Mouse (Mus musculus) CH12.LX (cell line): ENCODE data around the gene Mov10l1. TPM values are rescaled to one million over a fixed set of nuclear protein-coding genes. Genes with fewer than 3 reads are reported as not detected.

Source experiments
- DNase-seq: peaks from one replicate; pipeline ENCODE4 v3.0.0-alpha.2; 2013; ENCODE audit errors: extremely low read depth
- H3K27ac ChIP-seq: 2 replicates; pipeline ENCODE4 v1.5.1; 2012; ENCODE audit warnings: low read depth, mild to moderate bottlenecking, control low read depth, moderate library complexity; ENCODE audit not compliant: insufficient read depth
- H3K27me3 ChIP-seq: replicated peaks from 2 replicates; pipeline ENCODE3; 2012; ENCODE audit warnings: inconsistent platforms
- H3K36me3 ChIP-seq, 2 experiments: replicated peaks in 1 of 2; 2 replicates each; pipeline versions ENCODE3 to v1.6.1; 2012; ENCODE audit warnings: inconsistent platforms in 1 of 2, low read length in 1 of 2, mild to moderate bottlenecking in 1 of 2, mixed read lengths in 1 of 2, moderate library complexity in 1 of 2; ENCODE audit not compliant: control insufficient read depth in 1 of 2, insufficient read depth in 1 of 2
- H3K4me1 ChIP-seq, 2 experiments: 2 replicates each; pipeline ENCODE4 v1.6.1; 2012; ENCODE audit warnings: inconsistent platforms in 1 of 2, moderate library complexity in 1 of 2; ENCODE audit not compliant: insufficient read depth in 2 of 2, control insufficient read depth in 1 of 2
- H3K4me2 ChIP-seq: 2 replicates; pipeline ENCODE4 v1.6.1; 2012; ENCODE audit warnings: low read depth, mild to moderate bottlenecking, control low read depth; ENCODE audit not compliant: poor library complexity, insufficient read depth, severe bottlenecking
- H3K4me3 ChIP-seq, 3 experiments: fragments of 150-350 bp in 1 of 3; sonication (generic) in 1 of 3; replicated peaks in 1 of 3; 2 replicates each; pipeline versions ENCODE3 to v1.5.1; 2011 to 2012; ENCODE audit warnings: low read depth in 2 of 3, low read length in 2 of 3, mild to moderate bottlenecking in 2 of 3, moderate library complexity in 2 of 3, control low read depth in 1 of 3, improper control_type of control experiment in 1 of 3, inconsistent platforms in 1 of 3, mixed read lengths in 1 of 3; ENCODE audit not compliant: poor library complexity in 1 of 3
- H3K79me2 ChIP-seq: replicated peaks from 2 replicates; pipeline ENCODE4 v1.6.1; 2012; ENCODE audit warnings: mild to moderate bottlenecking, moderate library complexity; ENCODE audit not compliant: control insufficient read depth, poor library complexity, insufficient read depth, severe bottlenecking; ENCODE audit errors: extremely low read depth
- H3K9ac ChIP-seq: 2 replicates; pipeline ENCODE4 v1.6.1; 2012; ENCODE audit warnings: low read depth, mild to moderate bottlenecking, control low read depth, moderate library complexity; ENCODE audit not compliant: insufficient read depth
- H3K9me3 ChIP-seq: replicated peaks from 2 replicates; pipeline ENCODE3; 2012; ENCODE audit warnings: low read length, inconsistent platforms, mixed read lengths
- CHD1 ChIP-seq: IDR thresholded peaks from 2 replicates; pipeline ENCODE4 v1.6.1; 2012; ENCODE audit warnings: low read depth, low read length, improper control_type of control experiment, inconsistent platforms
- CHD2 ChIP-seq: IDR thresholded peaks from 2 replicates; pipeline ENCODE4 v1.6.1; 2011; ENCODE audit warnings: low read length, improper control_type of control experiment
- E2F4 ChIP-seq: IDR thresholded peaks from 2 replicates; pipeline ENCODE4 v1.6.1; 2011; ENCODE audit warnings: low read depth, low read length, improper control_type of control experiment; ENCODE audit not compliant: insufficient replicate concordance
- ELF1 ChIP-seq: IDR thresholded peaks from 2 replicates; pipeline ENCODE4 v1.6.1; 2014; ENCODE audit warnings: low read depth, mild to moderate bottlenecking, inconsistent platforms, low read length, improper control_type of control experiment
- EP300 ChIP-seq: IDR thresholded peaks from 2 replicates; pipeline ENCODE4 v1.6.1; 2011; ENCODE audit warnings: low read length, improper control_type of control experiment
- ETS1 ChIP-seq: conservative IDR thresholded peaks from 2 replicates; pipeline ENCODE4 v1.6.1; 2012; ENCODE audit warnings: low read depth, mild to moderate bottlenecking, inconsistent platforms, low read length, improper control_type of control experiment, moderate library complexity
- HCFC1 ChIP-seq: IDR thresholded peaks from 2 replicates; pipeline ENCODE4 v1.6.1; 2012; ENCODE audit warnings: low read depth, mild to moderate bottlenecking, inconsistent platforms, low read length, improper control_type of control experiment
- IRF4 ChIP-seq: IDR thresholded peaks from 2 replicates; pipeline ENCODE4 v1.6.1; 2014; ENCODE audit warnings: low read depth, mild to moderate bottlenecking, inconsistent platforms, low read length, improper control_type of control experiment
- JUN ChIP-seq: IDR thresholded peaks from 2 replicates; pipeline ENCODE4 v1.6.1; 2011; ENCODE audit warnings: low read depth, mild to moderate bottlenecking, low read length, improper control_type of control experiment, moderate library complexity; ENCODE audit not compliant: insufficient read depth
- JUND ChIP-seq: conservative IDR thresholded peaks from 2 replicates; pipeline ENCODE4 v1.6.1; 2011; ENCODE audit warnings: low read depth, low read length, improper control_type of control experiment
- KAT2A ChIP-seq: IDR thresholded peaks from 2 replicates; pipeline ENCODE4 v1.6.1; 2012; ENCODE audit warnings: low read length, improper control_type of control experiment, inconsistent platforms; ENCODE audit not compliant: insufficient replicate concordance
- MAFK ChIP-seq: IDR thresholded peaks from 2 replicates; pipeline ENCODE4 v1.6.1; 2011; ENCODE audit warnings: low read length, improper control_type of control experiment; ENCODE audit not compliant: insufficient replicate concordance
- MAX ChIP-seq: IDR thresholded peaks from 2 replicates; pipeline ENCODE4 v1.6.1; 2011; ENCODE audit warnings: low read length, improper control_type of control experiment
- MEF2A ChIP-seq: IDR thresholded peaks from 2 replicates; pipeline ENCODE4 v1.6.1; 2014; ENCODE audit warnings: low read depth, mild to moderate bottlenecking, inconsistent platforms, low read length, improper control_type of control experiment, borderline replicate concordance
- MXI1 ChIP-seq: IDR thresholded peaks from 2 replicates; pipeline ENCODE4 v1.6.1; 2011; ENCODE audit warnings: mild to moderate bottlenecking, low read depth, low read length, improper control_type of control experiment
- MYC ChIP-seq: IDR thresholded peaks from 2 replicates; pipeline ENCODE4 v1.6.1; 2011; ENCODE audit warnings: low read depth, mild to moderate bottlenecking, improper control_type of control experiment, low read length
- NELFE ChIP-seq: IDR thresholded peaks from 2 replicates; pipeline ENCODE4 v1.6.1; 2011; ENCODE audit warnings: low read depth, low read length, improper control_type of control experiment
- PAX5 ChIP-seq: IDR thresholded peaks from 2 replicates; pipeline ENCODE4 v1.6.1; 2012; ENCODE audit warnings: low read length, inconsistent platforms, mixed read lengths
- POLR2A ChIP-seq: IDR thresholded peaks from 2 replicates; pipeline ENCODE4 v1.6.1; 2011; ENCODE audit warnings: low read depth, mild to moderate bottlenecking, improper control_type of control experiment, low read length
- POLR2AphosphoS2 ChIP-seq: IDR thresholded peaks from 2 replicates; pipeline ENCODE4 v1.6.1; 2011; ENCODE audit warnings: low read depth, low read length, improper control_type of control experiment
- RCOR1 ChIP-seq: conservative IDR thresholded peaks from 2 replicates; pipeline ENCODE4 v1.6.1; 2012; ENCODE audit warnings: low read depth, mild to moderate bottlenecking, inconsistent platforms, low read length, improper control_type of control experiment
- SIN3A ChIP-seq: IDR thresholded peaks from 2 replicates; pipeline ENCODE4 v1.6.1; 2012; ENCODE audit warnings: low read length, improper control_type of control experiment, inconsistent platforms
- SMC3 ChIP-seq: IDR thresholded peaks from 2 replicates; pipeline ENCODE4 v1.6.1; 2011; ENCODE audit warnings: low read depth, low read length, improper control_type of control experiment
- TBP ChIP-seq: conservative IDR thresholded peaks from 2 replicates; pipeline ENCODE4 v1.6.1; 2011; ENCODE audit warnings: low read depth, low read length, improper control_type of control experiment
- TCF12 ChIP-seq: IDR thresholded peaks from 2 replicates; pipeline ENCODE4 v1.6.1; 2014; ENCODE audit warnings: low read depth, mild to moderate bottlenecking, inconsistent platforms, low read length, improper control_type of control experiment
- UBTF ChIP-seq: IDR thresholded peaks from 2 replicates; pipeline ENCODE4 v1.6.1; 2012; ENCODE audit warnings: low read depth, mild to moderate bottlenecking, inconsistent platforms, low read length, improper control_type of control experiment, moderate library complexity
- USF1 ChIP-seq: IDR thresholded peaks from 2 replicates; pipeline ENCODE4 v1.6.1; 2014; ENCODE audit warnings: low read depth, mild to moderate bottlenecking, inconsistent platforms, low read length, improper control_type of control experiment
- USF2 ChIP-seq: conservative IDR thresholded peaks from 2 replicates; pipeline ENCODE4 v1.6.1; 2011; ENCODE audit warnings: low read depth, low read length, improper control_type of control experiment
- ZC3H11A ChIP-seq: IDR thresholded peaks from 2 replicates; pipeline ENCODE4 v1.6.1; 2012; ENCODE audit warnings: low read depth, mild to moderate bottlenecking, inconsistent platforms, low read length, improper control_type of control experiment
- ZMIZ1 ChIP-seq: IDR thresholded peaks from 2 replicates; pipeline ENCODE4 v1.6.1; 2012; ENCODE audit warnings: low read depth, mild to moderate bottlenecking, inconsistent platforms, low read length, improper control_type of control experiment
- ZNF384 ChIP-seq: IDR thresholded peaks from 2 replicates; pipeline ENCODE4 v1.6.1; 2012; ENCODE audit warnings: low read depth, low read length, improper control_type of control experiment, inconsistent platforms
- dilution Hi-C: fragments of 300-500 bp; cut with MboI; formaldehyde crosslinking; loops from 2 replicates; pipeline ENCODE4 v1.14.3; 2020; ENCODE audit warnings: low sequenced_read_pairs; ENCODE audit not compliant: extremely low pct_unique_long_range_greater_than_20kb, extremely low pct_ligation_motif_present
- in situ Hi-C: fragments of 300-500 bp; cut with MboI; formaldehyde crosslinking; loops from 3 replicates; pipeline ENCODE4 v1.14.3; 2019; ENCODE audit warnings: low sequenced_read_pairs, low pct_ligation_motif_present, low pct_unique_long_range_greater_than_20kb, mixed read lengths
- polyA plus RNA-seq: library from polyadenylated mRNA; unstranded; fragments of >175 nt; gene quantifications from 2 replicates; pipeline ENCODE4 v1.2.1, GENCODE M21; 2012; ENCODE audit warnings: low read depth; ENCODE audit not compliant: insufficient read length
- total RNA-seq, 2 experiments: library from RNA; depleted of rRNA; stranded (reverse); fragments of 300-350 nt in 1 of 2; fragments of >200 nt in 1 of 2; gene quantifications; 2 replicates each; pipeline ENCODE4 v1.2.3; 2012 to 2014

Mov10l1 gene
- total and polyA plus RNA-seq, 3 experiments, result not detected

DNA sequence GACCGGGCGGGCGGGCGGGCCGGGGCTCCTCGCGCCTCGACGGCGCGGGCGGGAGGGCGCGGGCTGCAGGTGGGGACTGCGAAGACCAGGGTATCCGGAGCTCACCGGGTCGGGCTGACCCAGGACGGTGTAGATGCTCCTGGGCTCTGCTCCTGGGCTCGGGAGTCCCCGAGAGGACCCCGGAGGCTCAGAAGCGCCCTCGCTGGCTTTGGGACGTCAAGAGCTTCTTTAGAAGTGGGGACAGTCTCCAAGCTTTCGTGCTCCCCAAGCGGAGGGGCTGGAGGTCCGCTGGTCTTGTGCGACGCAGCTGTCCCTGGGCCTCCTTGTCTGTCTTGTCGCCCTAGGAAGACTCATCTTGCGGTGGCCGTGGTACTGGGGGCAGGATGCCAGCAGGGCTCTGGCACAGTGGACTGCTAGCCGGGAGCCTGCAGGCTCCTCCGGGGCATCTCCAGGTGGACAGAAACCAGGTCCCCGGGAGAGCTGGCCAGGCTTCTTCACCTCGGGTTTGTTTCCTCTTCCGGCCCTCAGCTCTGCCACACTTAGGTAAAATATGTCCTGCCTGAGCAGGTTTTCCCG, 93.5 kb downstream of the Mov10l1 start:
- peak overlapping the region; percentile 59; the same call in 1 of the 2 replicates for H3K4me2 ChIP-seq
- peaks cover 6 to 42% of the 10 kb centered on the region in 2 experiments; a peak in 3 of 4 replicates for H3K4me1 ChIP-seq

DNA sequence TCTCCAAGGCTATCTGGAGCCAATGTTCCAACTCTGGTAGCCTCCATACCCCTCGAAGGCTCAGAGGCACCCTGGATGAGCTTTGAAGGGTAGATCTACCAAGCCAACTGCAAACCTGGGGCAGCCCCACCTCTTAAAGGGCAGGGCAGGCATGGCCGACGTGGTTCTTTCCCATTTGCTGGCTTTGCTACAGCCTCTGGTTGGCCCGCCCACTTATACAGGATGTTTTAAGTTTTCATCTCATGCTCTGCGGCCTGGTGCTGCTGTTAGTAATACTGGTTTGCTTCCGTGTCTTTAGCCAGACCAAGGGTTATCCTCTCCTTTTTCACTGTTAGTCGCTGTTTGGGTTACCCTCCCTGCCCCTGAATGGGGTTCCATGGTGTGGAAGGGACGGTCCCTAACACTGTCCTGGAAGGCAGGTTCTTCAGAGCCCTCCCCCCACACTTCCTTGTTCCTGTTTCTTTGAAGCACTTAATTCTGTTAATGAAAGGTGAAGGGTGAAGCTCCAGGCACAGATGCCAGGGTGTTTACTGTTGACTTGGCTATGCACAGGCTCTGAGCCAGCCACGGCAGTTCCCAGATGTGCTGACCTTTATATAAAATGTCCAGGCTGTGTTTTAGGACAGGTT, 95.6 kb downstream of the Mov10l1 start:
- dilution Hi-C loops (no loop called here), in situ Hi-C loops (loop anchor here (10.0 kb wide), 2 partner anchors 254 to 346 kb away; partner anchors contain the start of genes C730034F03Rik, Chkb, Cpt1b and Gm44502)
- peak; percentile 90 for DNase-seq
- Histone ChIP-seq H3K9me3 (no peaks in the 10 kb centered on the region), H3K27me3 (peaks cover 20% of the 10 kb centered on the region), H3K4me2 (peak overlapping the region; percentile 59), H3K9ac (peak overlapping the region; percentile 96), H3K4me1 (peaks cover 6 to 42% of the 10 kb centered on the region in 2 experiments; a peak in 3 of 4 replicates), H3K27ac (peak overlapping the region; percentile 91), H3K36me3 (peaks cover 27 to 39% of the 10 kb centered on the region in 2 experiments), H3K79me2 (peaks cover 37% of the 10 kb centered on the region), H3K4me3 (peak overlapping the region; percentile 83 to 94 (median 88))
- TF ChIP-seq ETS1 (0 out of 2 replicates have a peak, but pooled peaks have one; percentile 41), CHD2 (peak; percentile 90), JUN (no peak), ELF1 (peak; percentile 93), SIN3A (peak; percentile 87), ZNF384 (no peak), KAT2A (no peak), TBP (peak; percentile 85; the same call in 1 of the 2 replicates), ZC3H11A (no peak), MXI1 (peak; percentile 60), UBTF (no peak), TCF12 (0 out of 2 replicates have a peak, but pooled peaks have one; percentile 42), NELFE (peak; percentile 72), IRF4 (peak; percentile 64), CHD1 (no peak), EP300 (peak; percentile 49; the same call in 1 of the 2 replicates), ZMIZ1 (peak; percentile 76), HCFC1 (peak; percentile 74), POLR2A (peak; percentile 85), MYC (peak; percentile 82), SMC3 (no peak), E2F4 (no peak), PAX5 (no peak), USF2 (no peak), POLR2AphosphoS2 (peak; percentile 36; the same call in 1 of the 2 replicates), RCOR1 (no peak), MAX (peak; percentile 69), JUND (0 out of 2 replicates have a peak, but pooled peaks have one; percentile 21), MAFK (no peak), MEF2A (no peak)

More for the DNA sequence above, 93.5 kb downstream of the Mov10l1 start:
- peak; percentile 21 for DNase-seq
- Histone ChIP-seq H3K9ac (peak overlapping the region; percentile 96), H3K36me3 (peaks cover 7 to 19% of the 10 kb centered on the region in 2 experiments), H3K4me3 (peak overlapping the region; percentile 83 to 94 (median 88)), H3K79me2 (peaks cover 37% of the 10 kb centered on the region), H3K27ac (peak overlapping the region; percentile 46; the same call in 1 of the 2 replicates)
- dilution Hi-C loops (no loop called here), in situ Hi-C loops (loop anchor here (10.0 kb wide), 2 partner anchors 251 to 349 kb away; partner anchors contain the start of genes C730034F03Rik, Chkb, Cpt1b and Gm44502)
- TF ChIP-seq POLR2A, result peak; percentile 1; the same call in 1 of the 2 replicates
- TF ChIP-seq USF1, result no peak
- TF ChIP-seq, all 38 proteins: peak for 1
- H3K9me3 ChIP-seq, result no peaks in the 10 kb centered on the region
- H3K27me3 ChIP-seq, result peaks cover 39% of the 10 kb centered on the region
